Mouse (Mus musculus) stomach, postnatal 0 days (tissue): ENCODE results near the gene Hspg2.

Source experiments
- CTCF ChIP-seq: IDR thresholded peaks from 2 replicates; pipeline ENCODE4 v1.5.1; 2016; ENCODE audit warnings: antibody characterized with exemption, low read depth, mild to moderate bottlenecking, moderate library complexity
- EP300 ChIP-seq: optimal IDR thresholded peaks from 2 replicates; pipeline ENCODE3; 2016; ENCODE audit warnings: antibody characterized with exemption

GRCm38 (mm10) chr4:137478306-137478705 is 9.7 kb downstream of the Hspg2 start:
- TF ChIP-seq CTCF: no peak
- no peak for TF ChIP-seq EP300
